Mouse (Mus musculus): ENCODE data around the gene Reep1. TPM values are rescaled to one million over a fixed set of nuclear protein-coding genes. Genes with fewer than 3 reads are reported as not detected.

Reep1 gene
- polyA plus RNA-seq, 1 experiment from 2014 or later: 21.9 TPM

DNA sequence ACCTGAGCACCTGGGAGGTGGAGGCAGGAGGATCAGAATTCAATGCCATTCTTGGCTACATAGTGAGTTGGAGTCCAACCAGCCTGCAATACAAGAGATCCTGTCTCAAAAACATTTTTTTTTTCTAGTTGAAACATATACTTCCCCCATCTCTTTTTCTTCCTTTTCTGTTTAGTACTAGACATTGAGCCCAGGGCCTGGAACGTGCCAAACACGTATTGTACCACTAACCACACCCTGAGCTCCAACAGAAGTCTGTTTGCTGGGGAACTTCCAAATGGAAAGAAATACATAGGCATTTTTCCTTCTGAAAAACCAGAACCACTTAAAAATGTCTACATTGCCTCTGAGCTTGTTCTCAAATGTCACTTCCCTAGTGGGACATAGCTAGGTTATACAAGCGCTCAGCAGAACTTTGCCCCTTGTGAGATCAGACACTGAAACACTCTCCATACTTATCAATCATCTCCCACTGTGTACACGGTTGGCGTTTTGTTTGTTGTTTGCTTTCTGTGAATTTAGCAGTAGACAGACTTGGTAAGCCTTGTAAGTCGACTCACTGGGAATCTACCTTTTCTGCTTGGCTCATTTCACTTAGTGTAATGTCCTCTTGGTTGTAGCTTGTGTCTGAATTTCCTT lies 34.8 kb downstream of the Reep1 start:
- WGBS: 86% methylated on average over 6 of the region's 6 CpGs
- Histone ChIP-seq H3K27ac (no peak overlapping the region), H3K4me1 (peaks cover 10% of the 10 kb centered on the region; the same call in 1 of the 2 replicates), H3K27me3 (ENCODE audit: poor library complexity, severe bottlenecking) (no peaks in the 10 kb centered on the region), H3K4me3 (no peak overlapping the region), H3K9me3 (no peaks in the 10 kb centered on the region), H3K36me3 (replicated peaks) (no peaks in the 10 kb centered on the region)
- DNase-seq (ENCODE audit: extremely low spot score, low spot score): no peak

DNA sequence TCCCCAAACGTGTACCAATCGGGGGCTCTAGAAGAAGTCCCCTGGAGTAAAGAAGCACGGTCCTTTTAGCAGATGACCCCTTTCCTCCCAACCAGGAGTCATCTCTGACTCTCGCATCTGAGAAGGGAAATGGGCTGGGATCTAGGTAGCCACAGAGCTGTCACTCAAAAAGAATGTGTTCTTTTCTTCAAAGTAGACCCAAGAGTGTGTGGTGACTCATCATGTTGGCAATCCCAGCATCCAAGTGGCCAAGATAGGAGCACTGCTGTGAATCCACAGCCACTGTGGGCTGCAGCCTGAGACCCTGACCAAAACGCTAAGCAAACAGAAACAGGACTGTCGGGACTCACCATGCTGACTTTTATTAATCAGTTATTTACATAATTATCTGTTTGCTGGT lies 37.6 kb downstream of the Reep1 start:
- Histone ChIP-seq H3K36me3 (replicated peaks) (no peaks in the 10 kb centered on the region), H3K4me1 (peaks cover 10% of the 10 kb centered on the region; the same call in 1 of the 2 replicates), H3K27ac (no peak overlapping the region), H3K27me3 (ENCODE audit: poor library complexity, severe bottlenecking) (no peaks in the 10 kb centered on the region), H3K9me3 (no peaks in the 10 kb centered on the region), H3K4me3 (no peak overlapping the region)
- DNase-seq (ENCODE audit: extremely low spot score, low spot score): no peak
- WGBS: 86% methylated on average over 6 of the region's 6 CpGs

DNA sequence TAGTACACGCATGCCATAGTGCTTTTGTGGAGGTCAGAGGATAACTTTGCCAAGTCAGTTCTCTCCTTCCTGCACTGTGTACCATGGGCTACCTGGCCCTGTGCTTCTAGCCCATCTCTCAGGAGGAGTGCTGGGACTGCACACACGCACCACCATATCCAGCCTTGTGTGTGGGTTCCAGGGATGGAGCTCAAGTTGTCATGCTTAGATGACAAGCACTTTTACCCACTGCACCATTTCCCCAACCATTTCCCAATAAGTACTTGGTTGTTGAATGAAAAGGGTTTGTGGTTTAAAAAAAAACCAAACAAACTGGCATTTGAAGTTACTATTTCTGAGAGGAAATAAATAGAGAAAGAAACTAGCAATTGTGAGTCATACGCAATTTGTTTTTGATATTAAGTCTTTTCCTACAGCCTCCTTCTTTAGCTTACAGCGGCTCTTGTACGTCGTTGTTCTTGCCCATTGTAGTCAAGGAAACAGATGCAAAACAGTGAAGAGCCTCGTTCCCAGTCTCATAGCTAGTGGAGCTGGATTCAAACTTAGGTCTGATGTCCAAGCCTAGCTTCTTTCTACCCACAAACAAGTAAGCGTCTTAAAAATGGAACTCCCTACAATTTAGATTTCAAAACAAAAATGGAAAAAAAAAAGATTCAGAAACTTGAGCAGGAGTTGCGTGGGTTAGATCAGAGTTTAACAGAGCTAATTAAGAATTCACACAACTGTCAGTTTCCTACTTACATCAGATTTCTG lies 38.3 kb downstream of the Reep1 start:
- Histone ChIP-seq H3K27me3 (ENCODE audit: poor library complexity, severe bottlenecking) (no peaks in the 10 kb centered on the region), H3K4me1 (peaks cover 10% of the 10 kb centered on the region; the same call in 1 of the 2 replicates), H3K9me3 (no peaks in the 10 kb centered on the region), H3K27ac (no peak overlapping the region), H3K36me3 (replicated peaks) (no peaks in the 10 kb centered on the region), H3K4me3 (no peak overlapping the region)
- no peak for DNase-seq (ENCODE audit: extremely low spot score, low spot score)
- WGBS: 82% methylated on average over 9 of the region's 9 CpGs

DNA sequence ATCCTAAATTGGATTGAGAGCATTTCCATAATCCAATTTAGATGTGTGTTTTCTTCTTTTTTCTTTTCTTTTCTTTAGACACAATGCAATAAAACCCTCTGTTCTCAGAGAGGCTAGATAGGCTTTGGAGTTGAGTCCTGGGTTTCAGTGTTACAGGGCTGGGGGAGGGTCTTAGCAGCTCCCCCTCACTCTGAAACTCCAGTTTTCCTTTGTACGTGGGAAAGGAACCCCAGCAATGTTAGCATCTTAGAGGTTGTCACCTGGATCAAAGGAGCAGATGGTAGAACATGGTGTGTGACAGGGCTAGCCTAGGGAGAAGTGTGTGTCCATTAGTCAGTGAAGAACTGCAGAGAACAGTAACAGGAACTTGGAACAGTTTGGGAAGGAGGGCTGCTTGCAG lies 38.9 kb downstream of the Reep1 start:
- no peaks in the 10 kb centered on the region for H3K27me3 ChIP-seq (ENCODE audit: poor library complexity, severe bottlenecking)
- no peak overlapping the region for H3K4me3 ChIP-seq
- no peaks in the 10 kb centered on the region for H3K36me3 ChIP-seq (replicated peaks)
- no peak overlapping the region for H3K27ac ChIP-seq
- peaks cover 4% of the 10 kb centered on the region; the same call in 1 of the 2 replicates for H3K4me1 ChIP-seq
- no peaks in the 10 kb centered on the region for H3K9me3 ChIP-seq
- DNase-seq (ENCODE audit: extremely low spot score, low spot score): no peak
- 38% methylated on average over 1 of the region's 1 CpGs for WGBS

DNA sequence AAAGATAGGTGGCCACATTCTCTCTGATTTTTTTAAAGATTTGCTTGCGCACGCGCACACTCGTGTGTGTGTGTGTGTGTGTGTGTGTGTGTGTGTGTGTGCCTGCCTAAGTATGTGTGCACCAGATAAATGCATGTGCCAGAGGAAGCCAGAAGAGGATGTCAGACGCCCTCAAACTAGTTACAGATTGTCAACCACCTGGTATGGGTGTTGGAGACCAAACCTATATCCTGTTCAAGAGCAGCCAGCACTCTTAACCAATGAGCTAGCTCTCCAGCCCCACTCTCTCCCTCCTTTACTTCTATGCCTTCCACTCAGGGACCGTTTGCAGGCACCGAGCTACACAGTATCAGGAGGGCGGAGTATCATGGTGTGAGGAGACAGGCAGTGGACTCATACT lies 39.5 kb downstream of the Reep1 start:
- Histone ChIP-seq H3K4me1 (0 out of 2 replicates have a peak, but pooled peaks cover 3% of the 10 kb centered on the region), H3K4me3 (no peak overlapping the region), H3K36me3 (replicated peaks) (no peaks in the 10 kb centered on the region), H3K27ac (no peak overlapping the region), H3K27me3 (ENCODE audit: poor library complexity, severe bottlenecking) (no peaks in the 10 kb centered on the region), H3K9me3 (no peaks in the 10 kb centered on the region)
- no peak for DNase-seq (ENCODE audit: extremely low spot score, low spot score)
- 83% methylated on average over 8 of the region's 8 CpGs for WGBS

DNA sequence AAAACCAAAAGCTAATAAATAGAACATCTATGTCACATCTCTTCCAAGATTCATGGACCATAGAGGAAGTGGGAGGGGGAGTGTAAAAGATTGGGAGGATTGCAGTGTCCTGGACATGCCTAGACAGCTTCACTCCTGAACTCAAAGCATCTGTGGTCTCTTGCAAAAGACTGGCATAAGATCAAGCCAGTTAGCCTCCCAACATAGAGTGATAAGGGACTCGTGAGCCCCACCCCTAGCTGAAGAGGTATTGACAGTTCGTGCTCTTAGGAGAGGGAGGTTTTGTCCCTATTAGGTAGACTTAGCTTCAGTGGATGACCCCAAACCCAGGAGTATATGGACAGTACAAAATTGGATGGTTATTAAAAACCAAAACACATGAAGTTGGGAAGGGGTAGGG lies 44.2 kb downstream of the Reep1 start:
- 82% methylated on average over 2 of the region's 2 CpGs for WGBS
- H3K36me3 ChIP-seq (replicated peaks): no peaks in the 10 kb centered on the region
- H3K4me3 ChIP-seq: no peak overlapping the region
- H3K27ac ChIP-seq: no peak overlapping the region
- H3K9me3 ChIP-seq: no peaks in the 10 kb centered on the region
- H3K4me1 ChIP-seq: no peaks in the 10 kb centered on the region
- no peaks in the 10 kb centered on the region for H3K27me3 ChIP-seq (ENCODE audit: poor library complexity, severe bottlenecking)
- DNase-seq (ENCODE audit: extremely low spot score, low spot score): no peak

DNA sequence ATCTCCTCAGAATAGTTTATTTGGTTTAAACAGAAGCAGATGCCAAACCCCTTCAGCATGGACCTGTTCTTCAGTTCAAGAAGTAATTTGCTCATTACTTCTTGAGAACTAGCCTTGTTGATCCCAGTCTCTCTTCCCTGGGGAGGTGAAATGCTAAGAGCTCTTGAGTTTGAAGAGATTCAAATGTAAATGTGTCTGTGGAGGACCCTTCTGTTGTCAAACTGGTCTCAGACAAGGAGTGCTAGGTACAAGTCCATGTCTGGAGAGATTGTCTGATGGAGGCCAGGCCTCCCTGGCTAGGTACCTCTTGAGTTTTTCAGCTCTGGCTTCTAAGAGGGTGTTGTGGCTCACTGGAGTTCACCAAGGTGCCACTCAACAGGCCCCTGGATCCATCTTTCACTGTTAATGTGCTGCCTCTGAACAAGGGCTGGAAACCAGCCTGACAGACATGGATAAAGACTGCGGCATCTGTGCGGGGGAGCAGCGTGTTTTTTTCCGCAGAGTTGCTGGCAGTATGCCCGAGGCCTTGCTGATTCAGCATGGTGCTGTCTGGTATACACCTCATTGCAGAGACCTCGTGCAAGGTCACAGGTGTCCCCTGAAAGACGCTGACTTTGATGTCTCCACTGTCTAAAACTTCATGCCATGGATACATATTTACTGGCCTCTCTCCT lies 45.6 kb downstream of the Reep1 start:
- Histone ChIP-seq H3K27me3 (ENCODE audit: poor library complexity, severe bottlenecking) (no peaks in the 10 kb centered on the region), H3K9me3 (no peaks in the 10 kb centered on the region), H3K36me3 (replicated peaks) (0 out of 2 replicates have a peak, but pooled peaks cover 2% of the 10 kb centered on the region), H3K4me3 (no peak overlapping the region), H3K27ac (no peak overlapping the region), H3K4me1 (peaks cover 6% of the 10 kb centered on the region)
- WGBS: 86% methylated on average over 7 of the region's 7 CpGs
- DNase-seq (ENCODE audit: extremely low spot score, low spot score): no peak

DNA sequence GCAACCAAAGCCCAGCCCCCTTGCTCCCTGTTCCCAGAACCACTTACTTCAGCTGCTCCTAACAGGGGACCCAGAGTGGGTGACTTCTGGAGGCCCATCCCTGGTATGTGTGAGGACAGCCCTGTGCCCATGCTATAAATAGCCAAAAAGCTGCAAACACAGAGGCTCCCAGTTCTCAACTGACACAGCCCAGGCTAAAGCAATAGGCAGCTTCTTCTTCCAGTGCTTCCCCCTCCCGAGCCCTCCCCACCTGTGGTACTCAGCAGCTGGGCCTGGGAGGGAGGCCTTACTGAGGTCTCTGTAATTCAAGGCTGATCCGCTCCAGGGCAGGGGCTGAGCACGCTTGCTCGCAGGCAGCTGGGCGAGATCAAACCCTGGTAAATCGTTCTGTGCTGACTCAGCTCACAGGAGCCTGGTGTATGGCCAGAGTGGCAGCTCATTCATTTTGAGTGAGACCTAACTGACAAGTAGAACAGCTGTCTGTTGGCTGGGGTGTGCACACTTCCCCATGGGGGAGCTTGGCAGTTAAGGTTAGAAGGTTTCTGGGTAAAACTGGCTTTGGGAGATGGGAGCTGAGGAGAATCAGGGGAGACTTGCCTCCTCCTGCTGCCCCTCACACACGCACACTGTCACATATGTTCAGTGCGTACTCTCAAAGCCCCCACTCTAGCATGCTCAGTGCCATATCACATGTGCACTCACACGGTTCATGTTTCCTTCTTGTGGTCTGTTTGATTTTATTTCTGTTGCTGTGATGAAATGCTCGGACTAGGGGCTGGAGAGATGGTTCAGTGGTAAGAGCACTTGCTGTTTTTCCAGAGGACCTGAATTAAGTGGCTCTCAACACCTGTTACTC lies 49.9 kb downstream of the Reep1 start:
- 63% methylated on average over 10 of the region's 10 CpGs for WGBS
- H3K27me3 ChIP-seq (ENCODE audit: poor library complexity, severe bottlenecking): no peaks in the 10 kb centered on the region
- H3K36me3 ChIP-seq (replicated peaks): 0 out of 2 replicates have a peak, but pooled peaks cover 4% of the 10 kb centered on the region
- H3K9me3 ChIP-seq: no peaks in the 10 kb centered on the region
- DNase-seq (ENCODE audit: extremely low spot score, low spot score): no peak
- no peak overlapping the region for H3K4me3 ChIP-seq
- 0 out of 2 replicates have a peak overlapping the region, but pooled peaks have one; percentile 20 for H3K27ac ChIP-seq
- H3K4me1 ChIP-seq: peaks cover 6% of the 10 kb centered on the region

DNA sequence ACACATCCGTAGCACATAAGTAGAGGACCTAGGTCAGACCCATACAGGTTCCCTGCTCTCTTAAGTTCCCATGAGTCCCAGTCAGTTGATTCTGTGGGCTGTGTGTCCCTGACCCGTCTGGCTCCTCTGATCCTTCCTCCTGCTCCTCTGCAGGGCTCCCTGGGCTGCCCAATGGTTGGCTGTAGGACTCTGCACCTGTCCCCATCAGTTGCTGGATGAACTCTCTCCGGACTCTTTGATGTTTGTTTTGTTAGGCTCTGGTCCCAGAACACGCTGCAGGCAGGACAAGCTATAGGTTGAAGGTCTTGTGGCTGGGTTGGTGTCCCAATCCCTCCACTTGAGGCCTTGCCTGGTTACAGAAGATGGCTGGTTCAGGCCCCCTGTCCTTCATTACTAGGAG lies 51.4 kb downstream of the Reep1 start:
- H3K27me3 ChIP-seq (ENCODE audit: poor library complexity, severe bottlenecking): no peaks in the 10 kb centered on the region
- H3K9me3 ChIP-seq: no peaks in the 10 kb centered on the region
- WGBS: 87% methylated on average over 4 of the region's 4 CpGs

DNA sequence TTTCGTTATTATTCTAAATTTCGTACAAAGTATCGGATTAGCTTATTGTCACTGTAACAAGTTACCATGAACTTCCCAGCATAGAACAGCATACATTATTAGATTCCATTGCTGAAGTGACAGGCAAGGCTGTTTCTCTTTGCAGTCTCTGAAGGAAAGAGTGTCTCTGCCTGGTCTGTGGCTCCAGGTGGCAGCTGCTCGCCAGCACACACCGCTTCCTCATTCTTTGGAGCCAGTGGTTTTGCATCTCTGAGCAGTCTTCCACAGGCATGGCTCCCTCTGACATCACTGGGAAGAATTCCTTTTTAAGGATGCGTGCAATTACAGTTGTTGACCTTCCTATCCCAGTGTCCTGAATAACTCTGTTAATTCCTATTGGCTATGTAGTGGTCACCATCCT lies 52.7 kb downstream of the Reep1 start:
- WGBS: 95% methylated on average over 6 of the region's 6 CpGs
- H3K27me3 ChIP-seq (ENCODE audit: poor library complexity, severe bottlenecking): no peaks in the 10 kb centered on the region

More for the DNA sequence above, 51.4 kb downstream of the Reep1 start:
- DNase-seq (ENCODE audit: extremely low spot score, low spot score): no peak
- H3K4me3 ChIP-seq: no peak overlapping the region
- peaks cover 6% of the 10 kb centered on the region for H3K4me1 ChIP-seq
- H3K36me3 ChIP-seq (replicated peaks): 0 out of 2 replicates have a peak, but pooled peaks cover 4% of the 10 kb centered on the region
- no peak overlapping the region for H3K27ac ChIP-seq

DNA sequence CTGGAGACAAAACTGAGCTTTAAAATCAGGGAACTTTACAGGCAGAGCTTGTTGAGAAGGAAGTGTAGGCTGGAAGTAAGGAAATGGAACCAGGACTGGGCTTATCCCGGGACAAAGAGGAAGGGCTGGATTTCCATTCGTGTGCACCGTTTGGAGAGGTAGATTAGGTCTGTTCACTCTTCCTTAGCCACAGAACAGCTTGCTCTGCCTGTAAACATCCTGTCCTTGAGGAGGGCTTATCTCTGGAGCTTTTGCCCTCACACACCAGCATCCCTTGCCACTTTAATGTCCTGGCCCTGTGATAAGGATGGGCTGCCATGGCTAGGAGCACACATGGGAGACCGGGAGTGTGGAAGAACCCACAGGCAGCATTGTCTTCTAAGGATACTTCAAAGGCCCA lies 60.4 kb downstream of the Reep1 start:
- Histone ChIP-seq H3K27me3 (ENCODE audit: poor library complexity, severe bottlenecking) (no peaks in the 10 kb centered on the region), H3K27ac (no peak overlapping the region), H3K9me3 (peaks cover 5% of the 10 kb centered on the region; the same call in 1 of the 2 replicates), H3K36me3 (replicated peaks) (0 out of 2 replicates have a peak, but pooled peaks cover 7% of the 10 kb centered on the region), H3K4me1 (no peaks in the 10 kb centered on the region), H3K4me3 (no peak overlapping the region)
- no peak for DNase-seq (ENCODE audit: extremely low spot score, low spot score)
- 78% methylated on average over 4 of the region's 4 CpGs for WGBS

More for the DNA sequence above, 52.7 kb downstream of the Reep1 start:
- DNase-seq (ENCODE audit: extremely low spot score, low spot score): no peak
- 0 out of 2 replicates have a peak, but pooled peaks cover 4% of the 10 kb centered on the region for H3K36me3 ChIP-seq (replicated peaks)
- H3K4me3 ChIP-seq: no peak overlapping the region
- no peaks in the 10 kb centered on the region for H3K9me3 ChIP-seq
- no peak overlapping the region for H3K27ac ChIP-seq
- peaks cover 6% of the 10 kb centered on the region for H3K4me1 ChIP-seq

Data from forebrain, embryonic 10.5 days (tissue).